Mouse (Mus musculus) MEL (cell line): Measurements from ENCODE around the gene Map3k6.

ENCODE experiments used
- CTCF ChIP-seq, 3 experiments: IDR thresholded peaks in 2 of 3; conservative IDR thresholded peaks in 1 of 3; 2 replicates each; pipeline ENCODE4 v1.5.1; 2011 to 2012; ENCODE audit warnings: low read length in 3 of 3, low read depth in 2 of 3, mild to moderate bottlenecking in 2 of 3, improper control_type of control experiment in 1 of 3, inconsistent platforms in 1 of 3, mixed read lengths in 1 of 3, moderate library complexity in 1 of 3; ENCODE audit not compliant: control insufficient read depth in 1 of 3, insufficient read depth in 1 of 3, poor library complexity in 1 of 3, severe bottlenecking in 1 of 3
- MXI1 ChIP-seq: IDR thresholded peaks from 2 replicates; pipeline ENCODE4 v1.6.1; 2011; ENCODE audit warnings: mild to moderate bottlenecking, low read depth, low read length, improper control_type of control experiment
- NELFE ChIP-seq: IDR thresholded peaks from 2 replicates; pipeline ENCODE4 v1.6.1; 2011; ENCODE audit warnings: low read depth, low read length, improper control_type of control experiment
- POLR2A ChIP-seq, 2 experiments: IDR thresholded peaks; 2 replicates each; pipeline ENCODE4 v1.6.1; 2011 to 2012; ENCODE audit warnings: low read length in 2 of 2, mild to moderate bottlenecking in 2 of 2, control low read depth in 1 of 2, improper control_type of control experiment in 1 of 2, low read depth in 1 of 2, moderate library complexity in 1 of 2; ENCODE audit not compliant: control insufficient read depth in 1 of 2, insufficient read depth in 1 of 2, poor library complexity in 1 of 2
- POLR2AphosphoS2 ChIP-seq: IDR thresholded peaks from 2 replicates; pipeline ENCODE4 v1.6.1; 2011; ENCODE audit warnings: low read length, improper control_type of control experiment
- RAD21 ChIP-seq: IDR thresholded peaks from 2 replicates; pipeline ENCODE4 v1.6.1; 2011; ENCODE audit warnings: mild to moderate bottlenecking, low read depth, low read length, improper control_type of control experiment
- UBTF ChIP-seq: IDR thresholded peaks from 2 replicates; pipeline ENCODE4 v1.6.1; 2012; ENCODE audit warnings: low read depth, mild to moderate bottlenecking, inconsistent platforms, low read length, improper control_type of control experiment, moderate library complexity, borderline replicate concordance; ENCODE audit not compliant: insufficient read depth
- USF1 ChIP-seq: IDR thresholded peaks from 2 replicates; pipeline ENCODE4 v1.6.1; 2014; ENCODE audit warnings: low read depth, mild to moderate bottlenecking, inconsistent platforms, low read length, improper control_type of control experiment, moderate library complexity
- ZNF384 ChIP-seq: IDR thresholded peaks from 2 replicates; pipeline ENCODE4 v1.6.1; 2012; ENCODE audit warnings: low read depth, mild to moderate bottlenecking, inconsistent platforms, low read length, improper control_type of control experiment

DNA sequence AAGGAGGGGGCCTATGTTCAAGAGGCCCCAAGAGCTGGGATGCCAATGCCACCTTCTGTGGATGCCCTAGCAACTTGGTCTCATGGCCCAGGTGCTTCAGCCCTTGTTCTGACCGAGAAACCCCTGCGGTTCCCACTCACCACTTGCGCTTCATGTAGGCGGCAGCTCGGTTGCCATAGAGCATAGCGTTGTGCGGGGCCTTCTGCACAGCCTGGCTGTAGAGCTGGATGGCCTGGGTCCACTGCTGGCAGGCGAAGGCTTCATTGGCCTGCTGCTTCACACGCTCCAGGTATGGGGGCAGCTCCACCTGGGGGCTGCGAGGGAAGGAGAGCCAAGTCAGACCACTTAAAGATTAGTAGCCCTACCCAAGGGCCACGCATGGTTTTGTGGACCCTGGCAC is 59.8 kb downstream of the Map3k6 start:
- TF ChIP-seq POLR2AphosphoS2 (no peak), UBTF (no peak), CTCF (IDR thresholded peaks at IDR 0.05 in 2 of 3, conservative IDR thresholded peaks at IDR 0.05 in 1 of 3; ENCODE audit: control insufficient read depth in 1 of 3, insufficient read depth in 1 of 3, low read depth in 2 of 3, low read length in 3 of 3, poor library complexity in 1 of 3, severe bottlenecking in 1 of 3) (no peak), USF1 (no peak), RAD21 (no peak), NELFE (no peak), POLR2A (IDR thresholded peaks at IDR 0.05; ENCODE audit: control insufficient read depth in 1 of 2, insufficient read depth in 1 of 2, low read depth in 1 of 2, low read length in 2 of 2, poor library complexity in 1 of 2) (no peak), ZNF384 (no peak), MXI1 (no peak)
